Mouse (Mus musculus): Measurements from ENCODE around the gene Aven. TPM values are rescaled to one million over a fixed set of nuclear protein-coding genes. Genes with fewer than 3 reads are reported as not detected.
A peak's percentile ranks its signal among the peaks of the same experiment; 100 is the strongest.

Aven gene
- polyA plus RNA-seq, 1 experiment from 2014 or later = 12.5 TPM

- Histone ChIP-seq H3K27me3 (ENCODE audit: insufficient read depth, poor library complexity, severe bottlenecking) (no peaks in the 10 kb centered on the region), H3K4me1 (peaks cover 19% of the 10 kb centered on the region), H3K9me3 (no peaks in the 10 kb centered on the region), H3K4me3 (no peak overlapping the region), H3K36me3 (no peaks in the 10 kb centered on the region), H3K27ac (no peak overlapping the region)
- no peak for DNase-seq (ENCODE audit: low spot score)
- WGBS = 73% methylated on average over 7 of the region's 7 CpGs
Observed at GRCm38 (mm10) chr2:112497851-112498250, 5.1 kb downstream of the Aven start.

- H3K4me1 ChIP-seq = peaks cover 12% of the 10 kb centered on the region; the same call in 1 of the 2 replicates
- no peak overlapping the region for H3K27ac ChIP-seq
- H3K9me3 ChIP-seq = no peaks in the 10 kb centered on the region
- no peaks in the 10 kb centered on the region for H3K27me3 ChIP-seq (ENCODE audit: insufficient read depth, poor library complexity, severe bottlenecking)
- peak; percentile 90 for DNase-seq (ENCODE audit: low spot score)
- H3K4me3 ChIP-seq = no peak overlapping the region
- H3K36me3 ChIP-seq = no peaks in the 10 kb centered on the region
- WGBS = under 1% methylated on average over 6 of the region's 6 CpGs
Observed at GRCm38 (mm10) chr2:112501209-112501608, 8.4 kb downstream of the Aven start.

GRCm38 (mm10) chr2:112503978-112504377 is 11.2 kb downstream of the Aven start:
- Histone ChIP-seq H3K4me1 (peaks cover 10% of the 10 kb centered on the region; the same call in 1 of the 2 replicates), H3K9me3 (no peaks in the 10 kb centered on the region), H3K36me3 (no peaks in the 10 kb centered on the region), H3K27ac (no peak overlapping the region), H3K4me3 (no peak overlapping the region), H3K27me3 (ENCODE audit: insufficient read depth, poor library complexity, severe bottlenecking) (no peaks in the 10 kb centered on the region)
- no peak for DNase-seq (ENCODE audit: low spot score)
- WGBS = 91% methylated on average over 6 of the region's 6 CpGs

- peaks cover 9% of the 10 kb centered on the region; the same call in 1 of the 2 replicates for H3K4me1 ChIP-seq
- WGBS = 65% methylated on average over 5 of the region's 5 CpGs
- no peaks in the 10 kb centered on the region for H3K27me3 ChIP-seq (ENCODE audit: insufficient read depth, poor library complexity, severe bottlenecking)
- no peaks in the 10 kb centered on the region for H3K36me3 ChIP-seq
- no peaks in the 10 kb centered on the region for H3K9me3 ChIP-seq
- no peak overlapping the region for H3K27ac ChIP-seq
- DNase-seq (ENCODE audit: low spot score) = no peak
- no peak overlapping the region for H3K4me3 ChIP-seq
Observed at GRCm38 (mm10) chr2:112506841-112507435, 14.2 kb downstream of the Aven start.

- no peak for DNase-seq (ENCODE audit: low spot score)
- Histone ChIP-seq H3K4me1 (peaks cover 9% of the 10 kb centered on the region; the same call in 1 of the 2 replicates), H3K9me3 (no peaks in the 10 kb centered on the region), H3K36me3 (no peaks in the 10 kb centered on the region), H3K27ac (no peak overlapping the region), H3K27me3 (ENCODE audit: insufficient read depth, poor library complexity, severe bottlenecking) (no peaks in the 10 kb centered on the region), H3K4me3 (no peak overlapping the region)
- 87% methylated on average over 1 of the region's 1 CpGs for WGBS
Observed at GRCm38 (mm10) chr2:112507444-112507843, 14.7 kb downstream of the Aven start.

GRCm38 (mm10) chr2:112510140-112510539 is 17.4 kb downstream of the Aven start:
- no peaks in the 10 kb centered on the region for H3K9me3 ChIP-seq
- peak; percentile 85 for DNase-seq (ENCODE audit: low spot score)
- no peaks in the 10 kb centered on the region for H3K36me3 ChIP-seq
- 60% methylated on average over 4 of the region's 4 CpGs for WGBS
- H3K4me3 ChIP-seq = no peak overlapping the region
- no peak overlapping the region for H3K27ac ChIP-seq
- no peaks in the 10 kb centered on the region for H3K27me3 ChIP-seq (ENCODE audit: insufficient read depth, poor library complexity, severe bottlenecking)
- H3K4me1 ChIP-seq = peaks cover 9% of the 10 kb centered on the region; the same call in 1 of the 2 replicates

- no peaks in the 10 kb centered on the region for H3K36me3 ChIP-seq
- no peak overlapping the region for H3K4me3 ChIP-seq
- no peaks in the 10 kb centered on the region for H3K27me3 ChIP-seq (ENCODE audit: insufficient read depth, poor library complexity, severe bottlenecking)
- WGBS = 86% methylated on average over 1 of the region's 1 CpGs
- H3K27ac ChIP-seq = no peak overlapping the region
- no peaks in the 10 kb centered on the region for H3K9me3 ChIP-seq
- peaks cover 5% of the 10 kb centered on the region; the same call in 1 of the 2 replicates for H3K4me1 ChIP-seq
- DNase-seq (ENCODE audit: low spot score) = no peak
Observed at GRCm38 (mm10) chr2:112513036-112513435, 20.3 kb downstream of the Aven start.

GRCm38 (mm10) chr2:112516728-112517127 is 24.0 kb downstream of the Aven start:
- no peak overlapping the region for H3K4me3 ChIP-seq
- H3K36me3 ChIP-seq = no peaks in the 10 kb centered on the region
- no peaks in the 10 kb centered on the region for H3K9me3 ChIP-seq
- no peaks in the 10 kb centered on the region for H3K27me3 ChIP-seq (ENCODE audit: insufficient read depth, poor library complexity, severe bottlenecking)
- H3K27ac ChIP-seq = no peak overlapping the region
- H3K4me1 ChIP-seq = peaks cover 3% of the 10 kb centered on the region; the same call in 1 of the 2 replicates
- DNase-seq (ENCODE audit: low spot score) = no peak
- WGBS = 63% methylated on average over 3 of the region's 3 CpGs

GRCm38 (mm10) chr2:112517218-112517617 is 24.5 kb downstream of the Aven start:
- peaks cover 3% of the 10 kb centered on the region; the same call in 1 of the 2 replicates for H3K4me1 ChIP-seq
- H3K9me3 ChIP-seq = no peaks in the 10 kb centered on the region
- H3K27me3 ChIP-seq (ENCODE audit: insufficient read depth, poor library complexity, severe bottlenecking) = no peaks in the 10 kb centered on the region
- DNase-seq (ENCODE audit: low spot score) = no peak
- H3K27ac ChIP-seq = no peak overlapping the region
- no peak overlapping the region for H3K4me3 ChIP-seq
- H3K36me3 ChIP-seq = no peaks in the 10 kb centered on the region
- 88% methylated on average over 3 of the region's 3 CpGs for WGBS

GRCm38 (mm10) chr2:112518541-112518940 is 25.8 kb downstream of the Aven start:
- Histone ChIP-seq H3K27me3 (ENCODE audit: insufficient read depth, poor library complexity, severe bottlenecking) (no peaks in the 10 kb centered on the region), H3K9me3 (no peaks in the 10 kb centered on the region), H3K4me1 (peaks cover 3% of the 10 kb centered on the region; the same call in 1 of the 2 replicates), H3K4me3 (no peak overlapping the region), H3K36me3 (no peaks in the 10 kb centered on the region), H3K27ac (no peak overlapping the region)
- DNase-seq (ENCODE audit: low spot score) = no peak

GRCm38 (mm10) chr2:112520526-112521482 is 28.0 kb downstream of the Aven start:
- peaks cover 6% of the 10 kb centered on the region; the same call in 1 of the 2 replicates for H3K4me1 ChIP-seq
- H3K36me3 ChIP-seq = no peaks in the 10 kb centered on the region
- 79% methylated on average over 4 of the region's 4 CpGs for WGBS
- no peaks in the 10 kb centered on the region for H3K27me3 ChIP-seq (ENCODE audit: insufficient read depth, poor library complexity, severe bottlenecking)
- no peak overlapping the region for H3K27ac ChIP-seq
- no peak overlapping the region for H3K4me3 ChIP-seq
- H3K9me3 ChIP-seq = no peaks in the 10 kb centered on the region
- DNase-seq (ENCODE audit: low spot score) = no peak

- H3K27ac ChIP-seq = no peak overlapping the region
- DNase-seq (ENCODE audit: low spot score) = no peak
- no peak overlapping the region for H3K4me3 ChIP-seq
- H3K9me3 ChIP-seq = no peaks in the 10 kb centered on the region
- no peaks in the 10 kb centered on the region for H3K27me3 ChIP-seq (ENCODE audit: insufficient read depth, poor library complexity, severe bottlenecking)
- H3K36me3 ChIP-seq = 0 out of 2 replicates have a peak, but pooled peaks cover 6% of the 10 kb centered on the region
- WGBS = 84% methylated on average over 3 of the region's 3 CpGs
- H3K4me1 ChIP-seq = peaks cover 4% of the 10 kb centered on the region; the same call in 1 of the 2 replicates
Observed at GRCm38 (mm10) chr2:112526933-112527332, 34.2 kb downstream of the Aven start.
